In genomic region chr12:98574353-98575194, GRCm38 (mm10) we compare ENCODE assay signal across 8 mouse cellular contexts. TPM values are rescaled to one million over a fixed set of nuclear protein-coding genes. Genes with fewer than 3 reads are reported as not detected.
DNase-seq lines count a peak whose midpoint lies in the region; ATAC-seq lines count a peak whose summit lies in the region.

No protein-coding gene starts in this region.

- H3K27ac ChIP-seq in embryonic facial prominence, embryonic 10.5 days (replicated peaks), result peak overlapping the region; percentile 75
- peak overlapping the region; percentile 87 for H3K27ac ChIP-seq in hindbrain, embryonic 11.5 days (ENCODE audit: low read depth, low read length)
- peak overlapping the region; percentile 94 for H3K27ac ChIP-seq in midbrain, embryonic 15.5 days
- H3K27ac ChIP-seq in stomach, embryonic 16.5 days (ENCODE audit: low read length), result no peak overlapping the region

- ATAC-seq in cerebellum, adult (ENCODE audit: insufficient number of reproducible peaks, low FRiP score, low TSS enrichment), result no peak
- ATAC-seq in hindbrain, embryonic 11.5 days (ENCODE audit: low FRiP score), result peak; percentile 90
- ATAC-seq in midbrain, embryonic 15.5 days (replicated peaks), result peak; percentile 91
- ATAC-seq in stomach, embryonic 16.5 days (ENCODE audit: insufficient read depth, low FRiP score), result peak; percentile 77

- H3K4me1 ChIP-seq in embryonic facial prominence, embryonic 10.5 days, result peaks cover 36% of the 10 kb centered on the region
- 0 out of 2 replicates have a peak, but pooled peaks cover 2% of the 10 kb centered on the region for H3K4me1 ChIP-seq in hindbrain, embryonic 11.5 days (replicated peaks; ENCODE audit: control insufficient read depth, insufficient read depth, low read length)
- H3K4me1 ChIP-seq in midbrain, embryonic 15.5 days, result peaks cover 69% of the 10 kb centered on the region
- H3K4me1 ChIP-seq in stomach, embryonic 16.5 days (ENCODE audit: control insufficient read depth, insufficient read depth, low read length), result peaks cover 8% of the 10 kb centered on the region; the same call in 1 of the 2 replicates

- under 1% methylated on average over 83 of the region's 84 CpGs for WGBS in embryonic facial prominence, embryonic 10.5 days
- WGBS in hindbrain, embryonic 11.5 days, result under 1% methylated on average over 75 of the region's 84 CpGs
- whole genome bisulfite sequencing in midbrain, embryonic 15.5 days, result 0% methylated on average over 67 of the region's 84 CpGs
- WGBS in stomach, embryonic 16.5 days, result under 1% methylated on average over 82 of the region's 84 CpGs

- no peaks in the 10 kb centered on the region for H3K36me3 ChIP-seq in embryonic facial prominence, embryonic 10.5 days (replicated peaks)
- no peaks in the 10 kb centered on the region for H3K36me3 ChIP-seq in hindbrain, embryonic 11.5 days (ENCODE audit: control insufficient read depth, insufficient read depth, low read length)
- H3K36me3 ChIP-seq in midbrain, embryonic 15.5 days (replicated peaks), result no peaks in the 10 kb centered on the region
- H3K36me3 ChIP-seq in stomach, embryonic 16.5 days (ENCODE audit: control insufficient read depth, insufficient read depth, low read length), result no peaks in the 10 kb centered on the region

- peak overlapping the region; percentile 77 for H3K4me3 ChIP-seq in embryonic facial prominence, embryonic 10.5 days
- peak overlapping the region; percentile 72 for H3K4me3 ChIP-seq in hindbrain, embryonic 11.5 days (ENCODE audit: low read depth, low read length)
- peak overlapping the region; percentile 55 for H3K4me3 ChIP-seq in midbrain, embryonic 15.5 days
- peak overlapping the region; percentile 60 for H3K4me3 ChIP-seq in stomach, embryonic 16.5 days (replicated peaks; ENCODE audit: low read length)

- H3K27me3 ChIP-seq in embryonic facial prominence, embryonic 10.5 days (replicated peaks; ENCODE audit: low read depth, poor library complexity, severe bottlenecking), result peaks cover 93% of the 10 kb centered on the region
- H3K27me3 ChIP-seq in hindbrain, embryonic 11.5 days (ENCODE audit: control insufficient read depth, insufficient read depth, low read length), result no peaks in the 10 kb centered on the region
- H3K27me3 ChIP-seq in midbrain, embryonic 15.5 days (replicated peaks), result no peaks in the 10 kb centered on the region
- H3K27me3 ChIP-seq in stomach, embryonic 16.5 days (ENCODE audit: control insufficient read depth, insufficient read depth, low read length), result peaks cover 56% of the 10 kb centered on the region

- peak overlapping the region; percentile 85 for H3K9ac ChIP-seq in hindbrain, embryonic 11.5 days (ENCODE audit: low read depth, low read length)
- peak overlapping the region; percentile 73 for H3K9ac ChIP-seq in midbrain, embryonic 15.5 days
- H3K9ac ChIP-seq in stomach, embryonic 16.5 days (ENCODE audit: low read length), result peak overlapping the region; percentile 46

- DNase-seq in cerebellum, adult 11 months, result peak; percentile 68
- peak; percentile 68 for DNase-seq in NIH3T3 (ENCODE audit: low read depth)
- peak; percentile 76 for DNase-seq in embryonic facial prominence, embryonic 10.5 days (ENCODE audit: low spot score)
- DNase-seq in hindbrain, embryonic 11.5 days (ENCODE audit: low spot score), result peak; percentile 88
- DNase-seq in left cerebral cortex, postnatal 25 days (ENCODE audit: low spot score in 2 of 2), result peak; percentile 74 to 75

- intact Hi-C loops in left cerebral cortex, postnatal 25 days (cut with DNase I), result loop anchor here (1.0 to 5.0 kb wide), 3 partner anchors 39 to 232 kb away; no protein-coding TSS in a partner anchor

- peak overlapping the region; percentile 69 for H3K4me2 ChIP-seq in hindbrain, embryonic 11.5 days (replicated peaks; ENCODE audit: low read depth, low read length)
- peak overlapping the region; percentile 78 for H3K4me2 ChIP-seq in midbrain, embryonic 15.5 days
- peak overlapping the region; percentile 96 for H3K4me2 ChIP-seq in stomach, embryonic 16.5 days (ENCODE audit: low read depth, low read length)

- H3K9me3 ChIP-seq in embryonic facial prominence, embryonic 10.5 days, result no peaks in the 10 kb centered on the region
- H3K9me3 ChIP-seq in hindbrain, embryonic 11.5 days (ENCODE audit: control insufficient read depth, low read length), result no peaks in the 10 kb centered on the region
- H3K9me3 ChIP-seq in midbrain, embryonic 15.5 days, result no peaks in the 10 kb centered on the region
- no peaks in the 10 kb centered on the region for H3K9me3 ChIP-seq in stomach, embryonic 16.5 days (replicated peaks; ENCODE audit: control insufficient read depth, low read length)

RNA-seq across cellular contexts. Expression of gene Kcnk10, which starts 3.5 kb away (rescaled TPM):
- 4.3 and 6.9 TPM in 2 replicates for polyA plus RNA-seq in embryonic facial prominence, embryonic 10.5 days (2016; fragmentation: Nextera tagmentation; extraction: Ambion mirVana)
- 36.5 and 40.3 TPM in 2 replicates for polyA plus RNA-seq in hindbrain, embryonic 11.5 days (2014; fragmentation: Nextera tagmentation; extraction: Ambion mirVana)
- 10 to 100 TPM; 13.4 to 15.2 TPM for total RNA-seq in left cerebral cortex, postnatal 25 days (2021)
- 44.7 and 50.8 TPM in 2 replicates for polyA plus RNA-seq in midbrain, embryonic 15.5 days (2015; fragmentation: Nextera tagmentation; extraction: Ambion mirVana)
- polyA plus RNA-seq in stomach, embryonic 16.5 days (2015; fragmentation: Nextera tagmentation; extraction: Ambion mirVana), result 0.79 and 1.6 TPM in 2 replicates

RNA-seq across cellular contexts. Expression of gene Spata7, which starts 53.4 kb away (rescaled TPM):
- polyA plus RNA-seq in embryonic facial prominence, embryonic 10.5 days (2016; fragmentation: Nextera tagmentation; extraction: Ambion mirVana), result 21.7 and 22.1 TPM in 2 replicates
- 22.5 and 27.8 TPM in 2 replicates for polyA plus RNA-seq in hindbrain, embryonic 11.5 days (2014; fragmentation: Nextera tagmentation; extraction: Ambion mirVana)
- 10 to 100 TPM; 32.5 to 33.4 TPM for total RNA-seq in left cerebral cortex, postnatal 25 days (2021)
- polyA plus RNA-seq in midbrain, embryonic 15.5 days (2015; fragmentation: Nextera tagmentation; extraction: Ambion mirVana), result 32.0 and 34.4 TPM in 2 replicates
- polyA plus RNA-seq in stomach, embryonic 16.5 days (2015; fragmentation: Nextera tagmentation; extraction: Ambion mirVana), result 10.2 and 10.5 TPM in 2 replicates
